Mouse (Mus musculus) hindbrain, embryonic 10.5 days (tissue): ENCODE data around the gene Ndufc2. TPM values are rescaled to one million over a fixed set of nuclear protein-coding genes. Genes with fewer than 3 reads are reported as not detected.
"Not testable (repeated sequence)": the region's sequence is repeated elsewhere in the genome, so short reads cannot be mapped to it uniquely, and the experiment has no call there.

Source experiments
- DNase-seq: peaks from one replicate; pipeline ENCODE4 v3.0.0-alpha.2; 2017; ENCODE audit warnings: low spot score
- H3K27ac ChIP-seq: fragments of 300-500 bp; sonication (generic); 2 replicates; pipeline ENCODE4 v1.5.1; 2016; ENCODE audit warnings: mild to moderate bottlenecking, moderate library complexity
- H3K27me3 ChIP-seq: fragments of 300-500 bp; sonication (generic); 2 replicates; pipeline ENCODE4 v1.6.1; 2016; ENCODE audit warnings: mild to moderate bottlenecking; ENCODE audit not compliant: poor library complexity, insufficient read depth, severe bottlenecking
- H3K36me3 ChIP-seq: fragments of 300-500 bp; sonication (generic); 2 replicates; pipeline ENCODE4 v1.6.1; 2016; ENCODE audit warnings: mild to moderate bottlenecking, moderate library complexity
- H3K4me1 ChIP-seq: fragments of 300-500 bp; sonication (generic); replicated peaks from 2 replicates; pipeline ENCODE4 v1.6.1; 2016; ENCODE audit warnings: mild to moderate bottlenecking
- H3K4me3 ChIP-seq: fragments of 300-500 bp; sonication (generic); 2 replicates; pipeline ENCODE4 v1.5.1; 2016; ENCODE audit warnings: mild to moderate bottlenecking, moderate library complexity
- H3K9me3 ChIP-seq: fragments of 300-500 bp; sonication (generic); 2 replicates; pipeline ENCODE4 v1.6.1; 2016; ENCODE audit warnings: mild to moderate bottlenecking, moderate library complexity
- WGBS: fragments of 180-500 bp; shearing (Covaris S2); methylation state at CpG from one replicate; pipeline ENCODE4 v1.1.7; 2016; 5-methylcytosine and 5-hydroxymethylcytosine counted together
- polyA plus RNA-seq: library from polyadenylated mRNA; unstranded; fragments of >200 nt; fragmentation: Nextera tagmentation; extraction: Ambion mirVana; gene quantifications from 2 replicates; pipeline ENCODE4 v1.2.1, GENCODE M21; 2016

The Ndufc2 gene
- polyA plus RNA-seq, 1 experiment from 2014 or later: 341 TPM

DNA sequence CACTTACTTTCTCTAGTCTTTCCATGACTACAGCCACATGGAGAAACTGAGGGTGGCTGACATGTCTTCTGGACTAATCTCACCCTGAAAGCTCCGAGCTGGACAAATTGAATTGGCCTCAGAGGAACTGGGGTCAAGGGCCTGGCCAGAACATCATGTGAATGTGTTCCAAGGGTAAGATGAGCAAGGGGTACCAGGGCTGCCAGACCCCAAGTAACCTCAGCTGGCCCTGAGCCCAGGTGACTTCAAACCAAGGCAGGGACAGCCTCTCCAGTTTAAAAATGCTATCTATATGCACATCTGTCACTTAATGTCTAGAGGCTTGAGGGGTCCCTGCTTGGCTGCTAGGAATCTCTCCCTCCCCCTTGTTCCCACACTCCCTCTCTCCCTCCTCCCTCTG, 20.6 kb downstream of the Ndufc2 start:
- no peak for DNase-seq
- Histone ChIP-seq H3K4me1 (peaks cover 10% of the 10 kb centered on the region), H3K9me3 (no peaks in the 10 kb centered on the region), H3K27me3 (no peaks in the 10 kb centered on the region), H3K4me3 (no peak overlapping the region), H3K36me3 (no peaks in the 10 kb centered on the region), H3K27ac (no peak overlapping the region)
- WGBS: 80% methylated on average over 1 of the region's 1 CpGs

DNA sequence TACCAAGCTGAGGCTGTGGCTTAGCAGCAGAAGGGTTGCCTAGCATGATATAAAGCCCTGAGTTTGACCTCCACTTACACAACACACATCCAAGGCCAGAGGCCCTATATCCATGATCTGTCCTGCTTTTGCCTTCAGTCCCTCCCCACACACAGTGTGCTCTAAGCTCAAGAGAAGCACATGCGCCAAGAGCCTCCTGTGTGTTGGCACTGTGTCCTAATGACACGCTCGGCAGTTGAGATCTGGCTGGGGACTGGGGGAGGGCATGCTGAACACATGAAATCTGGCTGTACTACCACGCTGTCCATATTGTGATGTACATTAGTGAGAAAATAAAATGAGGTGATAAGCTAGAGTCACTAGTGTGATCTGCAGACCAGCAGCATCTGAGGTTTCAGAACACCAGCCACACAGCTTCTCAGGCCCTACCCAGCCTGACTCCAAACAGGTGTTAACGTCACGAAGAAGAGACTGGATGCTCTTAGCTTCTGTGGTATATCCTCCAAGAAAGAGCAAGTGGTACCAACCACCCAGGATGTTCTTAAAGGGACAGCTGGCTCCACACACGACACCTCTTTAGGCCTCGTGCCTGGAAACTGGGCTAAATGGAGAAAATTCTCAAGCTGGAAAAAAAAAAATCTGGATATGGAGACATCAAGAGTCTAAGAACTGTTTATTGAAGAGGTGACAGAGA, 21.3 kb downstream of the Ndufc2 start:
- DNase-seq: no peak
- Histone ChIP-seq H3K4me3 (no peak overlapping the region), H3K27me3 (no peaks in the 10 kb centered on the region), H3K36me3 (no peaks in the 10 kb centered on the region), H3K4me1 (peaks cover 10% of the 10 kb centered on the region), H3K27ac (no peak overlapping the region), H3K9me3 (no peaks in the 10 kb centered on the region)
- 88% methylated on average over 8 of the region's 8 CpGs for WGBS

DNA sequence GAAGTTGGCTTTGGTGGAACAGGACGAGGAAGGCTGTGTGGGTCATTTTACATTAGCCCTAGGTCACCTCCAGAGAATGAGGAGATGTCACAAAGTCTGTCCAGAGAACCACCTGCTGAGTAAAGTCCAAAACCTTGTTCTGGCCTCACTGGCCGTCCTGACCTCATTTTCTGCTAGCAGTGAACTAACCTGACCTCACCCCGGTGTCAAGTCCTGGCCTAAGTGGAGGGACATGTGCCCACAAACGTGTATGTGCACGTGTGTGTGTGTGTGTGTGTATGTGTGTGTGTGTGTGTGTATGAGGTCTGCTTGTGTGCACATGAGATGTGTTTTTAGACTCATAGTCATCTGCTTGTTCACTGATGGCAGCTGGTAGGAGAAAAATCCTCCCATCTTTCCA, 24.0 kb downstream of the Ndufc2 start:
- no peaks in the 10 kb centered on the region for H3K27me3 ChIP-seq
- no peak overlapping the region for H3K27ac ChIP-seq
- H3K36me3 ChIP-seq: no peaks in the 10 kb centered on the region
- DNase-seq: no peak
- WGBS: 56% methylated on average over 5 of the region's 5 CpGs
- H3K4me3 ChIP-seq: no peak overlapping the region
- H3K9me3 ChIP-seq: no peaks in the 10 kb centered on the region
- peaks cover 7% of the 10 kb centered on the region for H3K4me1 ChIP-seq

DNA sequence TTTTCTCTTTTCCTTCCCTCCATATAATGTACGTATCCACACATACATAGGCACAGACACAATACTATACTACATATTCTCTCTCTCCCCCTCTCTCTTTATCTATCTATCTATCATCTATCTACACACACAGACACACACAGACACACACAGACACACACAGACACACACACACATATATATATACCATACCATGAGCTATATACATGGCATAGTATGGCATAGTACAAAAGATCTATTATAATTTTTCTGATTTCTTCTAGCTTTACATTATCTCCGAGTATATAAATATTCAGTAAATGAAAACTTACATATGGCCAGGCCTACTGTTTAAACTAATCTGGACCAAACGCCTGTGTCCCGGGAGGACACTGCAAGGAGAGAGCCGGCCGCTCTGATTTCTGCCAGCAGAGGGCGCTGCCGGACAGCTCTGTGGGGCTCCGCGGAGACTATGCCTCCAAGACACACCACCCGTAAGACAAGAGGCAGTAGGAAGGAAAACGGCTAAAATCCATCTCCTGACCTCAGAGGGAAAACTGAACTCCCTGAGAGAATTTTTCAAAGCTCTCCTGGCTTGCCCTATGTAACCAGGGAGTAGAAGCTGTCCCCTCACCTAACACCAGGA, 24.9 kb downstream of the Ndufc2 start:
- Histone ChIP-seq H3K27me3 (no peaks in the 10 kb centered on the region), H3K4me3 (no peak overlapping the region), H3K9me3 (no peaks in the 10 kb centered on the region), H3K36me3 (no peaks in the 10 kb centered on the region), H3K4me1 (peaks cover 8% of the 10 kb centered on the region), H3K27ac (no peak overlapping the region)
- peak; percentile 91 for DNase-seq
- WGBS: 10% methylated on average over 12 of the region's 12 CpGs

DNA sequence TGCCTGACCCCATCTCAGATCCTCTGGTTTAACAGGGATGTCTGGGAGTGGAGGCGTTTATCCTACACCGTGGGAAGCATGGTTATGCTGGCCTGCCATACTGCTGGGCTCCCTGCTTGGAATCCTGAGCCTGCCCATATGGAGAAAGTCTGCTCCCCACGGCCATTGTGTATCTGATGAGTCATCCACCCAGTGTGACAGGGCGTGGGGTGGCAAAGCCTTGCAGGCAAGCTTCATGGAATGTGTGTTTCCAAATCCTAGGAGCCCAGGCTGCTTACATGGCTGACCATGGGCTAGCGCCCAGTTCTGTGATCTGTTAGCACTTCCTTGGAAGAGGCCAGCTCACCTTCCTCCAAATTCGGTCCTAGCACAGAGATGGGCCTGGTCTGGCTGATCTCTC, 26.8 kb downstream of the Ndufc2 start:
- WGBS: 69% methylated on average over 6 of the region's 6 CpGs
- Histone ChIP-seq H3K27ac (peak overlapping the region; percentile 29; the same call in 1 of the 2 replicates), H3K9me3 (no peaks in the 10 kb centered on the region), H3K36me3 (no peaks in the 10 kb centered on the region), H3K4me3 (no peak overlapping the region), H3K27me3 (no peaks in the 10 kb centered on the region), H3K4me1 (peaks cover 13% of the 10 kb centered on the region)
- DNase-seq: no peak

DNA sequence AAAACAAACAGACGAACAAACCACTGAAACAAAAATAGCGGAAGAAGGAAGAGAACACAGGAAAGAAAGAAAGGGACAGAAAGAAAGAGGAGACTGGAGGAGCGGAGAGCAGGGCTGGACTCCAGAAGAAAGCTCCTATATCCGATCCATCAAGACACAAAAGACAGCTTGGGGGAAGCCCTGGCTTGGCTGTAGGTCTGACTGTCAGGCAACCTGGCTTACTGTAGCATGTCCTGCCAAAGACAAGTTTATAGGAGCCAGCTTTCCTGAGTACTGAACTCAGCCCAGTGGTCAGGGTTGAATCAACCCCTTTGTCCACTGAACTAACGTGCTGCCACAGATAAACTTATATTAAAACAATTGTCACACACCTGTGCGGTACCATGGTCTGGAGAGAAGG, 27.5 kb downstream of the Ndufc2 start:
- Histone ChIP-seq H3K27ac (no peak overlapping the region), H3K4me3 (no peak overlapping the region), H3K4me1 (peaks cover 13% of the 10 kb centered on the region), H3K9me3 (no peaks in the 10 kb centered on the region), H3K27me3 (no peaks in the 10 kb centered on the region), H3K36me3 (no peaks in the 10 kb centered on the region)
- DNase-seq: no peak
- 92% methylated on average over 6 of the region's 6 CpGs for WGBS

DNA sequence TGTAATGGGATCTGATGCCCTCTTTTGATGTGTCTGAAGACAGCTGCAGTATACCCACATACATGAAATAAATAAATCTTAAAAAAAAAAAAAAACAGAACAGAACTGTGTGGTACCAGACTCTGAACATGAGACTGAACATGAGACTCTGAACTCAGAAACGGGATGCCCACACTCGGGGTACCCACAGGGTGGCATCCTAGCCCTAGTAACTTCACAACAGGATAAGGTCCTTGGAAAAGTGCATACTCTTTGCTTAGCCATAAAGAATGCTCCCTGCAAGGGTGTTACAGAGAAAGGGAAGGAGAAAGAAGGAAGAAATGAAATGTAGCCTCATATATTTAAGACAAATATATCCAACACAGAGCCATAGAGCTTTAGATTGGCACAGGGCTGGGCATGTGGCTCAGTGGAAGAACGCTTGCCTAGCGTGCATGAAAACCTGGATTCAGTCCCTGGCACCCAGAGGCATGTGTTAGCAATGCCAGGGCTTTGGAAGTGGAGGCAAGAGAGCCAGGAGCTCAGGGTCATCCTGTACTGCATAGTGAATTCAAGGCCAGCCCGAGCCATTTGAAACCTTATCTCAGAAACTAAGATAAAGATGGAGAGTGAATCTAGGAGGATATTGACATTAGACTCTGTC, 28.1 kb downstream of the Ndufc2 start:
- no peak for DNase-seq
- Histone ChIP-seq H3K4me3 (no peak overlapping the region), H3K36me3 (no peaks in the 10 kb centered on the region), H3K4me1 (peaks cover 13% of the 10 kb centered on the region), H3K9me3 (no peaks in the 10 kb centered on the region), H3K27ac (no peak overlapping the region), H3K27me3 (no peaks in the 10 kb centered on the region)
- 86% methylated on average over 5 of the region's 5 CpGs for WGBS

DNA sequence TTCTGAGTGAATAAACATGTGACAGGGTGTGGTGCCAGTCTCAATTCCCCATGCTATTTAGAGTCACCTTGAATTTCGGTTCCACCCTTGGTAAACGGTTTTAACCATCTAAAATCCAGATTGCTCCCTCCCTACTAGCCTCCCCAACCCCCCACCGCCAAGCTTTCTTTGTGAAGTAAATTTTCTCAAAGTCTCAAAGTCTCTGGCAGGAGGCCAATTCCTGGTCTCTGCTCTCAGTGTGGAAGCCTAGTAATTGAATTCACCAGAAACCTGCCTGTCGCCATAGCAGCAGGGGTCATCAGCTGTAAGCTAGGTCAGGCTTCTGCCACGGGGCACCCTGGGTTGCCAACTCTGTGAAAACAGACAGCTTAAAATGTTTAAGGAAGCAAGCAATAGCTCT, 29.9 kb downstream of the Ndufc2 start:
- Histone ChIP-seq H3K27ac (peak overlapping the region; percentile 46), H3K4me1 (peaks cover 13% of the 10 kb centered on the region), H3K36me3 (no peaks in the 10 kb centered on the region), H3K4me3 (no peak overlapping the region), H3K9me3 (no peaks in the 10 kb centered on the region), H3K27me3 (no peaks in the 10 kb centered on the region)
- 2% methylated on average over 5 of the region's 5 CpGs for WGBS
- peak; percentile 70 for DNase-seq

DNA sequence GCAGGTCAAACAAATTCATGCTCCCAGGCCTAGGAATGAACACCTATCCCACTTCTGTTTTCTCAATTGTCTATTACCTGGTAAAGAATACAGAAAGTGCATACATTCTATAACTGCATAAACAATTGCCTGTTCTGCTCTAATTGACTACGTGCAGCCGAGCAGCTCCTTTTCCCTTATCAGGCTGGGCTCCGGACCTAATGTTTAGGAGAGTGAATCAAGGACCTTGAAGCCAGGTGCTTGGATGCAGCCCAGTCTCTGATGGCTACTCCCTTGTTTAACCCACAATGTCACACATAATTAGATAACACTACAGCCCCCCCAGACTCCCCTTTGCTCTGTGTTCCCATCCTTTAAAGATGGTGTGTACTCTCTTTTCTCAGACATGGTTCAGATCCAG, 33.7 kb downstream of the Ndufc2 start:
- DNase-seq, H3K27me3 ChIP-seq, H3K36me3 ChIP-seq, H3K4me3 ChIP-seq, H3K9me3 ChIP-seq, H3K27ac ChIP-seq: not testable (repeated sequence)
- WGBS: 81% methylated on average over 3 of the region's 3 CpGs
- H3K4me1 ChIP-seq: peaks cover 13% of the 10 kb centered on the region

DNA sequence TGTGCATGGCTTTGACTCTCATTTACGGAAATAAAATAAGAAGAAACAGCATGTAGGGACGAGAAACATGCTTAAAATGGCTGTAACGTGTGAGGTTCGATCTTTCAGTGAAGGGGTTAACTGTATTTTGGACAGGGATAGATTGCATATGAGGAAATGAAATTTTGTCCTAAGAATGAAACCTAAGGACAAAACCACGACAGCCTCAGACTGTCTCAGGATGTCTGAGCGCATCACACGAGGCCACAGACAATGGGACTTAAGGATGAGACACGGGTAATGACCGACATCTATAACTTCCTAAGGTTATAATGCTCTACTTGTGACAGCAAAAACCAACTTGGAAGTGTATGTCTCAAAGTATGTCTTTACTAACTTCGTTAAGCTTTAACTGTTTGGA, 34.7 kb downstream of the Ndufc2 start:
- Histone ChIP-seq H3K27ac (no peak overlapping the region), H3K36me3 (no peaks in the 10 kb centered on the region), H3K27me3 (no peaks in the 10 kb centered on the region), H3K4me3 (no peak overlapping the region), H3K9me3 (no peaks in the 10 kb centered on the region), H3K4me1 (peaks cover 7% of the 10 kb centered on the region)
- 88% methylated on average over 10 of the region's 10 CpGs for WGBS
- no peak for DNase-seq

DNA sequence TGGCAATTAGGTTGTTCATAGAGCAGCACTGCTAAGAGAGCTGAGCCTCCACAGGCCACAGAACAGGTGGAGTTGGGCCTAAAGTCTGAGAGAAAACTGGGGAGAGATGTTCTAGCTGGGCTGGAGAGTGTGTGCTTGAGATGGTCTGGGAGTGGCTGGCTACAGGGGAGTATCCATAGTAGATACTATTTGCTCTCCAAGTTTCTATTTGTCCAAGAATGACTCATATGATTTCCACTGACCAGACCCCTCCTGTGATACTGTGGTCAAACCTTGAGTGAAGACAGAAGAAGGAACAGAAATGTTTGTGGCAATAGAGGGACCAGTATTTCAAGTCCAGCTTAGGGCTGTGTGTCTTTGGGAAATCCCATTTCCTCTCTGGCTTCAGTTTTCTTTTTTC, 39.2 kb downstream of the Ndufc2 start:
- H3K9me3 ChIP-seq: 0 out of 2 replicates have a peak, but pooled peaks cover 5% of the 10 kb centered on the region
- H3K27me3 ChIP-seq: no peaks in the 10 kb centered on the region
- H3K27ac ChIP-seq: no peak overlapping the region
- no peaks in the 10 kb centered on the region for H3K4me1 ChIP-seq
- H3K4me3 ChIP-seq: no peak overlapping the region
- no peak for DNase-seq
- no peaks in the 10 kb centered on the region for H3K36me3 ChIP-seq

DNA sequence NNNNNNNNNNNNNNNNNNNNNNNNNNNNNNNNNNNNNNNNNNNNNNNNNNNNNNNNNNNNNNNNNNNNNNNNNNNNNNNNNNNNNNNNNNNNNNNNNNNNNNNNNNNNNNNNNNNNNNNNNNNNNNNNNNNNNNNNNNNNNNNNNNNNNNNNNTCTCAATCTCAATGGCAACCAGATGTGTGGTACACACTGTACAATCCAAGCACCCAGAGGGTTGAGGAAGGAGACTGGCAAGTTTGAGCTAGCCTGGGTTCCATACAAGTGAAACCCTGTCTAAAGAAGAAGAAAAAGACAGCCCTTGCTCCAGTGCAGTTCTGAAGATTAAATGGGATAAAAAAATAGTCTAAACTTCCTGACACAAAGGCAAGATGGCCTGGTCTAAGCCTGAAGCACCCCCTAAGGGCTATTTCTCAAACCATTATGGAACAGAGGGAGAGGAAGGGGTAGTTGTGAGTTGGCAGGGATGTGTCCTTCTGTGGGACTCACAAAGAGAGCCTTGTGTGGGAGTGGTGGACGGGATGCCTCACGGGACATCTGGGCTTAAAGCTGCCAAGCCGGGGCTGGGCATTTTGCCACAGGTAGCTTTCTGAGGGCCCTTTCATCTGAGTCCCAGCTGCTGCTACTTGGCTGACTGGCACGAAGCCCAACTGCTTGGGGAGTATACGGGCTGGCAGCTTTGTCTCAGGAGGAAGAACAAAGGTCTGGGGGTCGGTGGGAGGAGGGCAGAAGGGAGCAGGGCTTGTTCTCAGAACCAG, 46.5 kb downstream of the Ndufc2 start:
- Histone ChIP-seq H3K27ac (peak overlapping the region; percentile 17), H3K9me3 (0 out of 2 replicates have a peak, but pooled peaks cover 12% of the 10 kb centered on the region)
- DNase-seq: no peak

More for the DNA sequence above, 46.5 kb downstream of the Ndufc2 start:
- Histone ChIP-seq H3K4me1 (no peaks in the 10 kb centered on the region), H3K27me3 (no peaks in the 10 kb centered on the region), H3K4me3 (no peak overlapping the region), H3K36me3 (no peaks in the 10 kb centered on the region)
- WGBS: 59% methylated on average over 6 of the region's 6 CpGs
